Mouse (Mus musculus): ENCODE measurements around the gene Clic5. TPM values are rescaled to one million over a fixed set of nuclear protein-coding genes. Genes with fewer than 3 reads are reported as not detected.

Clic5 gene
- 0.32 and 0.33 TPM in 2 replicates for polyA plus RNA-seq (2015; fragmentation: Nextera tagmentation; extraction: Ambion mirVana)

DNA sequence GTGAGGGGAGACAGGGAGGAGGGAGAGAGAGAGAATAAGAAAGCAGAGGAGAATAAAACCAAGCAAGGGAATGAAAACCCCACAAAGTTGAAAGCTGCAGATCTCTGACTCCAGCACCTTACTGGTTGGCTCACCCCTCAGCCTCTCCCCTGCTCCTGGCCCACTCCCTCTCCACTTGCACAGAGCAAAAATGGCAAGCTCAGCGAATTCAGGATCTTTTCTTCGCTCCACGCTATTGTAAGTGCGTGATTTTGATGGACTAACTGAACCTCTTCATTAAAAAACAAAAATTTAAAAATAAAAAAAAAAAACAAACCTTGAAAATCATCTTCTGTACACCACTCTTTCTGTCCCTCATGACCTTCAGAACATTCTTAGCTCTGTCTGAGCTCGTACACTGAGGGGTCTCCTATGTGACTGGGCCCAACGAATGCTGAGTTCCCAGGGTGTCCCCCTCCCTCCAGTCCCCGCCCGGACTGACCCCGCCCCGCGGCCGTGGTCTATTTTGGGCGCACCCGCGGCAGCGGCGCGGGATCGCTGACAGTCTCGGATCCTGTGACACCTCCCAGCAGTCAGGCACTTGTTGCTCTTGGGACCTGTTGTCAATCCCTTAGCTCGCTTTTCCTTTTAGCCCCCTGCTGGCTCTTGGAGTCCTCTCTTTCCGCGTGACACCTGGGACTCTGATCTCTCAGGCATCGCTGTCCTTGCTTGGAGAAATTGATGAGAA, at the start of gene Clic5:
TSS of gene Clic5 (plus strand) at position 543 of the 727 bp plus-strand sequence.
- Histone ChIP-seq H3K4me3 (ENCODE audit: low read depth, low read length) (peak within 1 kb of the TSS; percentile 40), H3K9ac (ENCODE audit: low read depth, low read length) (peak within 1 kb of the TSS; percentile 36), H3K4me1 (ENCODE audit: control insufficient read depth, insufficient read depth, low read length) (peaks cover 15% of the 10 kb centered on the region), H3K36me3 (ENCODE audit: control insufficient read depth, insufficient read depth, low read length) (no peaks in the 10 kb centered on the region), H3K27me3 (ENCODE audit: control insufficient read depth, insufficient read depth, low read depth, low read length) (peaks cover 12% of the 10 kb centered on the region), H3K9me3 (replicated peaks; ENCODE audit: control insufficient read depth, low read length, poor library complexity, severe bottlenecking) (no peaks in the 10 kb centered on the region), H3K27ac (ENCODE audit: low read length) (no peak within 1 kb of the TSS), H3K4me2 (ENCODE audit: low read length) (peak within 1 kb of the TSS; percentile 85)
- ATAC-seq: no peak
- 3% methylated on average over 24 of the region's 24 CpGs for WGBS

DNA sequence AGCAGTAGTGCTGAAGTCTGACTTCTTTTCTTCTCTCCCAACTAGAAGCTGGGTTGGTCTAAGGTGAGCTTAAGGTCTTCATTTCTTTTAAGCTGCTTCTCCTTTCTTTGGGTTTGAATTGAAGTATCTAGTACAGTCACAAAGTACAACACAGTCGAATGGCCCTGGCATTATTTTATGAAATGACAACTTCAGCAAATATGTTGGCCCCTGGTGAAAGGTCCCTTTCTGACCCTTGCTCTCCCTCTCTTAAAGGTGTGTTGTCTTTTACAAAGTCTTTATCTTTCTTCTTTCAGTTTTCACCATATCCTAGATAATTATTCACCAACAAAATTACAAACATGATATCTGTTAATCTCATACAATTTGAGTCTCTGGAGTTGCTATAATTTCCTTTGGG, 42.6 kb upstream of the Clic5 start:
- ATAC-seq: no peak
- Histone ChIP-seq H3K27me3 (ENCODE audit: control insufficient read depth, insufficient read depth, low read depth, low read length) (no peaks in the 10 kb centered on the region), H3K9me3 (replicated peaks; ENCODE audit: control insufficient read depth, low read length, poor library complexity, severe bottlenecking) (no peaks in the 10 kb centered on the region), H3K36me3 (ENCODE audit: control insufficient read depth, insufficient read depth, low read length) (no peaks in the 10 kb centered on the region), H3K4me2 (ENCODE audit: low read length) (no peak overlapping the region), H3K9ac (ENCODE audit: low read depth, low read length) (no peak overlapping the region), H3K4me1 (ENCODE audit: control insufficient read depth, insufficient read depth, low read length) (no peaks in the 10 kb centered on the region), H3K27ac (ENCODE audit: low read length) (no peak overlapping the region), H3K4me3 (ENCODE audit: low read depth, low read length) (no peak overlapping the region)
- 76% methylated on average over 1 of the region's 1 CpGs for WGBS

DNA sequence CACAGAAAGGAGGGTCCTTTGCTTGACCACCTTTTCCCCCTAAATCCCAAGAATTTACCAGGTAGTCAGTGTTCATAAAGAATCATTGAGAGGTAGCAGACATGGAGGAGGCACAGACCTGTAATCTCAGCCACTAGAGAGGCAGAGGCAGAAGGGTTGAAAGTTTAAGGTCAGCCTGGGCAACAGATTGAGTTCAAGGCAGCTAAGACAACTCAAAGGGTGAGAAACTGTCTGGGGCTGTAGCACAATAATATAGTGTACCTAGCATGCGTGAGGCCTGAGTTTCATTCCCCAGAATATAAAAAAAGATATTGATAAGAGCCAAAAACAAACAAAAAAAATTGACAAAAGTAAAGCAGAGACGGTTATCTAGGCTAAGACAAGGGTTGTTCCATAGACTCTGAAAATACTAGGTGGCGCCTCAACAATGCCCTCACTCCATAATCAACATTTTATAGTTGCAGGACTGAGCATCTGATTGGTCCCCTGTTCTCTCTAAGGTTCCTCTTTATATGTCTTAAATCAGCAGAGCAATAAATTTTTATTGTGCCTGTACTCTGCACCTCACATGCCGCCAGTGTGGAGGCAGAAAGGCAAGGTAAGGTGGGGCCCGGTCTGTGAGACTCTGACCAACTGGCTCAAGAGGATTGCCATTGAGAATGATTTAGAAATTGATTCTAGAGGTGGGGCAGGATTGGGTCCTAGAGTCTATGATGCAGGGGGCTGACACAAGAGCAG, 40.1 kb upstream of the Clic5 start:
- H3K9ac ChIP-seq (ENCODE audit: low read depth, low read length): no peak overlapping the region

DNA sequence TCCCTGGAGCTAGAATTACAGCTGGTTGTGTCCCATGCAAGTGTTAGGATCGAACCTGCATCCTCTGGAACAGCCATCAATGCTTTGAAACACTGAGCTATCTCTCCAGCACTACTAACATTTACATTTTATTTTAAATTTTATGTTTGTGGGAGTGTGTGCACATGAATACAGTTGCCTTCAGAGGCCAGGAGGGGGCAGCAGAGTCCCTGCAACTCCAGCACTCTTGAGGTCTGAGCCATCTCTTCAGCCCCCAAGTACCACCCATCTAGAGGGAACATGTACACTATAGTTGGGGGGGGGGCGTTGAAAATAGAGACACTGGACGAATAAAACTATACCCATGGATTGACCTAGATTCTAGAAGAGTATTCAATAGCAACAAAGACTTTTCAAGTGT, 37.3 kb upstream of the Clic5 start:
- no peaks in the 10 kb centered on the region for H3K27me3 ChIP-seq (ENCODE audit: control insufficient read depth, insufficient read depth, low read depth, low read length)
- no peak overlapping the region for H3K27ac ChIP-seq (ENCODE audit: low read length)
- no peak overlapping the region for H3K9ac ChIP-seq (ENCODE audit: low read depth, low read length)
- H3K4me1 ChIP-seq (ENCODE audit: control insufficient read depth, insufficient read depth, low read length): no peaks in the 10 kb centered on the region
- WGBS: 75% methylated on average over 3 of the region's 3 CpGs
- H3K9me3 ChIP-seq (replicated peaks; ENCODE audit: control insufficient read depth, low read length, poor library complexity, severe bottlenecking): no peaks in the 10 kb centered on the region
- no peaks in the 10 kb centered on the region for H3K36me3 ChIP-seq (ENCODE audit: control insufficient read depth, insufficient read depth, low read length)
- no peak for ATAC-seq
- H3K4me2 ChIP-seq (ENCODE audit: low read length): no peak overlapping the region
- no peak overlapping the region for H3K4me3 ChIP-seq (ENCODE audit: low read depth, low read length)

More for the DNA sequence above, 40.1 kb upstream of the Clic5 start:
- H3K27ac ChIP-seq (ENCODE audit: low read length): no peak overlapping the region
- no peak for ATAC-seq
- 96% methylated on average over 5 of the region's 5 CpGs for WGBS
- no peaks in the 10 kb centered on the region for H3K27me3 ChIP-seq (ENCODE audit: control insufficient read depth, insufficient read depth, low read depth, low read length)
- no peaks in the 10 kb centered on the region for H3K36me3 ChIP-seq (ENCODE audit: control insufficient read depth, insufficient read depth, low read length)
- no peak overlapping the region for H3K4me2 ChIP-seq (ENCODE audit: low read length)
- H3K4me3 ChIP-seq (ENCODE audit: low read depth, low read length): no peak overlapping the region
- no peaks in the 10 kb centered on the region for H3K9me3 ChIP-seq (replicated peaks; ENCODE audit: control insufficient read depth, low read length, poor library complexity, severe bottlenecking)
- H3K4me1 ChIP-seq (ENCODE audit: control insufficient read depth, insufficient read depth, low read length): no peaks in the 10 kb centered on the region

DNA sequence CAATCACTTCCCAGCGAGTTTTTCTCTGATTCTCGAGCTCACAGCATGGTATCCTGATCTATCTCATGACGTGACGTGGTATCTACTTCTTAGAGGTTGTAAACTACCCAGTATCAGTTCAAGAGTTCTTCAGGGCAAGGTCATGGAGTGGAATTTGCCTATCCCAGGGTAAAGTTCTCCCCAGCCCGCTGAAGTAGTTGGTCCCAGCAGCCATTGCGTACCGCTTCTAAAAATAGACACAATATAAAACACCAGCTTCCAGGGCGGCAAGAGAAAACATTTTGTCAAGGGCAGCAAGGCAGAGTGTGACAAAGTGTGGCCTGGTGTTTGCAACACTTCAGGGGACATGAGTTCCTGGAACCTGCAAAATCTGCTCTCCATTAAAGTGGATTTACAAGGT, 36.5 kb upstream of the Clic5 start:
- Histone ChIP-seq H3K27me3 (ENCODE audit: control insufficient read depth, insufficient read depth, low read depth, low read length) (no peaks in the 10 kb centered on the region), H3K4me3 (ENCODE audit: low read depth, low read length) (no peak overlapping the region), H3K9ac (ENCODE audit: low read depth, low read length) (no peak overlapping the region), H3K36me3 (ENCODE audit: control insufficient read depth, insufficient read depth, low read length) (no peaks in the 10 kb centered on the region), H3K4me2 (ENCODE audit: low read length) (no peak overlapping the region), H3K9me3 (replicated peaks; ENCODE audit: control insufficient read depth, low read length, poor library complexity, severe bottlenecking) (no peaks in the 10 kb centered on the region), H3K27ac (ENCODE audit: low read length) (no peak overlapping the region), H3K4me1 (ENCODE audit: control insufficient read depth, insufficient read depth, low read length) (no peaks in the 10 kb centered on the region)
- 90% methylated on average over 8 of the region's 8 CpGs for WGBS
- no peak for ATAC-seq

DNA sequence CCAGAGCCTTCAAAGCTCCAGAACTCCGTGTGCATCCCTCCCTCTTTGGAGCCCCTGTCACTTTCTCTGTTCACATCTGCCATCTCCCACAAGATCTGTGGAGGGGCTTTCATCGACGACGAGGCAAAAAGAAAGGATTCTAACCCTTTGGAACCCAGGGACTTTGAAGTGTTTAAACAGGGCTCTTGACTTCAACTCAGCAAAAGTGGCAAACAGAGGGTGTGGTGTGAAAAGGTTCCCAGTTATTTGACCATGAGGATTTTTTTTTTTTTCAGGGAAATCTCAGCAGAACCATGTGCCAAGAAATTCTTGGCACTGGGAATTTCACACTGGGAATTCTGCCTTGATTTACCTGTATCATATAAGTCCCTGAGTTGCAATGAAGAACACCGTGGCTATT, 34.5 kb upstream of the Clic5 start:
- no peaks in the 10 kb centered on the region for H3K4me1 ChIP-seq (ENCODE audit: control insufficient read depth, insufficient read depth, low read length)
- H3K36me3 ChIP-seq (ENCODE audit: control insufficient read depth, insufficient read depth, low read length): no peaks in the 10 kb centered on the region
- H3K9me3 ChIP-seq (replicated peaks; ENCODE audit: control insufficient read depth, low read length, poor library complexity, severe bottlenecking): no peaks in the 10 kb centered on the region
- no peak overlapping the region for H3K4me2 ChIP-seq (ENCODE audit: low read length)
- no peak overlapping the region for H3K27ac ChIP-seq (ENCODE audit: low read length)
- ATAC-seq: no peak
- H3K27me3 ChIP-seq (ENCODE audit: control insufficient read depth, insufficient read depth, low read depth, low read length): no peaks in the 10 kb centered on the region
- H3K9ac ChIP-seq (ENCODE audit: low read depth, low read length): no peak overlapping the region
- no peak overlapping the region for H3K4me3 ChIP-seq (ENCODE audit: low read depth, low read length)
- WGBS: 35% methylated on average over 5 of the region's 5 CpGs

DNA sequence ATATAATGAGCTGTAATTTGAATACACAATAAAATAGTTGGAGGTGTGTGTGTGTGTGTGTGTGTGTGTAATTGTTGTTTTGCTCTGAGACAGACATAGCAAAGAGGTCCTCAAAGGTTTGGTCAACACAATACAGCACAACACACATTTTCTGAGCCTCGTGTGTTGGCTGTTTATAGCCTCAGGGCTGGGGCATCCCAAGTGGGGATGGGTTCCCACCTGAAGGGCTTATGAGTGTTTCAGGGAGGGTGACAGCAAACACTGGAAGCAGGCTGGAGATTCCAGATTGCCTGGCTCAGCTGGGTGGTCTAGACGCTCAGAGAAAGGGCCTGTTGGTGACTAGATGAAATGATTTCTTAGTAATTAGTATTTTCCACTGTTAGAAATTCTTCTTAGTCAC, 33.2 kb upstream of the Clic5 start:
- no peaks in the 10 kb centered on the region for H3K4me1 ChIP-seq (ENCODE audit: control insufficient read depth, insufficient read depth, low read length)
- WGBS: 71% methylated on average over 2 of the region's 2 CpGs
- no peaks in the 10 kb centered on the region for H3K27me3 ChIP-seq (ENCODE audit: control insufficient read depth, insufficient read depth, low read depth, low read length)
- no peaks in the 10 kb centered on the region for H3K36me3 ChIP-seq (ENCODE audit: control insufficient read depth, insufficient read depth, low read length)
- no peak for ATAC-seq
- H3K9me3 ChIP-seq (replicated peaks; ENCODE audit: control insufficient read depth, low read length, poor library complexity, severe bottlenecking): no peaks in the 10 kb centered on the region
- H3K4me3 ChIP-seq (ENCODE audit: low read depth, low read length): no peak overlapping the region
- no peak overlapping the region for H3K4me2 ChIP-seq (ENCODE audit: low read length)
- no peak overlapping the region for H3K9ac ChIP-seq (ENCODE audit: low read depth, low read length)
- H3K27ac ChIP-seq (ENCODE audit: low read length): no peak overlapping the region

DNA sequence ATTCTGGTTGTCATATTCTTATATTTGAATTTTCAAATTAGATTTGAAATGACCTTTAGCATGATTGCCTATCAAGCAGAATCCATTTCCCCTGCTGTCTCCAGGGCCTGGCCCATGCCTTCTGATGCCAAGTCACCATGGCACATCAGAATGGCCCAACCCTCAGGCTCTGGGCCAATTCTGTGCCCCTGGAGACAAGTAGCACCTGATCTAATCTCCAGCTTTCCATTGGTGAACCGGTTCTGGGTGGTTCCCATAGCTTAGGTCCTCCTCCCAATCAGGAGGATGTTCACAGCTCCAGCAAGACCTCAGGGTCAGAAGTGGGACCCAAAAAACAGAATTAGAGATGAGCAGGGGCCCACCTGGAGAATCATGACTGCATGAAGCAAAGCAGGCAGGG, 30.2 kb upstream of the Clic5 start:
- WGBS: 61% methylated on average over 1 of the region's 1 CpGs
- Histone ChIP-seq H3K4me3 (ENCODE audit: low read depth, low read length) (no peak overlapping the region), H3K27ac (ENCODE audit: low read length) (no peak overlapping the region), H3K36me3 (ENCODE audit: control insufficient read depth, insufficient read depth, low read length) (no peaks in the 10 kb centered on the region), H3K27me3 (ENCODE audit: control insufficient read depth, insufficient read depth, low read depth, low read length) (no peaks in the 10 kb centered on the region), H3K9ac (ENCODE audit: low read depth, low read length) (no peak overlapping the region), H3K9me3 (replicated peaks; ENCODE audit: control insufficient read depth, low read length, poor library complexity, severe bottlenecking) (no peaks in the 10 kb centered on the region), H3K4me2 (ENCODE audit: low read length) (no peak overlapping the region), H3K4me1 (ENCODE audit: control insufficient read depth, insufficient read depth, low read length) (no peaks in the 10 kb centered on the region)
- ATAC-seq: no peak

DNA sequence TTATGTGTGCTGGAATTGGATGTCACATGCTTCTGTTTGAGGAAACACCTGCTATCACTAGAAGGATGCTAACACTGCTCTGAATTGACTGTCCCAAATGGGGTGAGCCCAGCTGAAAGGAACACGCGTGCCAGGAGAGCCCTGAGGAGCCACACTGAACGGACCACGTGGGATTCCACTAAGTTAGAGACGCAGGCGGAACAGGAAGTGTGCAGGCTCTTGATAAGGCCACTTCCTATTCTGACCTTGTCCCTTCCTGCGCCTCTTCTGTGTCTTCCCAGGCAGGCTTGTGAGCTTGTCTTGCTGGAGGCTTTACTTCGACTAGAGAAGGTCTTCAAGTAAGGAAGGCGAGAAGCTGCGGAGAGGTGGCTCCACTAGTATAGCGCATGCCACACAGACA, 27.9 kb upstream of the Clic5 start:
- H3K4me1 ChIP-seq (ENCODE audit: control insufficient read depth, insufficient read depth, low read length): no peaks in the 10 kb centered on the region
- H3K36me3 ChIP-seq (ENCODE audit: control insufficient read depth, insufficient read depth, low read length): no peaks in the 10 kb centered on the region
- ATAC-seq: no peak
- no peaks in the 10 kb centered on the region for H3K9me3 ChIP-seq (replicated peaks; ENCODE audit: control insufficient read depth, low read length, poor library complexity, severe bottlenecking)
- H3K27me3 ChIP-seq (ENCODE audit: control insufficient read depth, insufficient read depth, low read depth, low read length): no peaks in the 10 kb centered on the region
- no peak overlapping the region for H3K9ac ChIP-seq (ENCODE audit: low read depth, low read length)
- H3K4me3 ChIP-seq (ENCODE audit: low read depth, low read length): no peak overlapping the region
- no peak overlapping the region for H3K27ac ChIP-seq (ENCODE audit: low read length)
- no peak overlapping the region for H3K4me2 ChIP-seq (ENCODE audit: low read length)
- WGBS: 96% methylated on average over 11 of the region's 11 CpGs
